Mouse (Mus musculus) large intestine, adult 2 months (tissue): ENCODE results near the gene Olfr294. TPM values are rescaled to one million over a fixed set of nuclear protein-coding genes. Genes with fewer than 3 reads are reported as not detected.

Experiments used
- DNase-seq: peaks from one replicate; pipeline ENCODE4 v3.0.0-alpha.2; 2012; ENCODE audit warnings: low read depth, low spot score
- WGBS: fragments of 180-500 bp; shearing (Covaris S2); methylation state at CpG from one replicate; pipeline ENCODE4 v1.1.7; 2018; 5-methylcytosine and 5-hydroxymethylcytosine counted together
- polyA plus RNA-seq: library from polyadenylated mRNA; depleted of rRNA; stranded (reverse); fragments of >200 nt; gene quantifications from 2 replicates; pipeline ENCODE4 v1.2.3, GENCODE M21; 2012; rRNA removed

Gene Olfr294
- polyA plus RNA-seq, result not detected in 2 replicates

DNA sequence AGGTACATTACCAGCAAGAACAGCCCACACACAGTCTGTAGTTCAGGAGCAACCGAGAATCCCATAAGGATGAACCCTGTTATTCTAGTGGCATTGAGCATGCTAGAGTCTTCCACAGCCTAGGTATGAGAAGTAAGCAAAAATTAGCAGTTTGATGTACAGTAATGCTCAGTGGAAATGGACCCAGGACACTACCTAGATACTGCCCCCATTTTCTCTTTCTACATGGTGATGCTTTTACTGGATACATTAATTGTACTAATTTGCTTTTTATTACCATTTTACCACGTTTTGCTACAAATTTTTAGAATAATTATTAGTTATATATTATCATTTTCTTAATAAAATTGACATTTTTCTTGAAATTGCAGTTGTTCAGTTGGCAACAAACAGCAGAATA is at the start of gene Olfr294:
TSS of gene Olfr294 (minus strand) at position 101 of the 400 bp plus-strand sequence.
- DNase-seq, result no peak
- 44% methylated on average over 2 of the region's 2 CpGs for WGBS

DNA sequence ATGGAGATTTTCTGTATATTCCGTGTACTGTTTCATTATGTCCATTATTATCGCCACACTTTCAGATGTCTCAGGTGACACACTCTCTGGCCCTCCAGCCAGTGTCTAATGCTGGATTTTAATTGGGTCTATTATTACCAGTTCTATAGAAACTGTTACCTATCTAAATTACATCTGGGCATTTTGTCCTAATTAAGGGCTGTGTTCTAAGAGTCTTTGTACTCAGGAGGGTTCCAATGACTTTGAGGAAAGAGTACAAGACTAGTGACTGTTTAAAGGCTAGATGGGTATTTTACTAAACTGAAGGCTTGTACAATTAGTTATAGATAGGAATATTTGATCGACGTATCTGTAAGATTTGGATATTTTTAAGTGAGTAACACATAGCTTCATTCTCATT is 32.3 kb upstream of the Olfr294 start, which contains the start of gene Olfr293:
TSS of gene Olfr293 (plus strand) at position 301 of the 400 bp plus-strand sequence.
- no peak for DNase-seq
- WGBS, result 95% methylated on average over 4 of the region's 4 CpGs

DNA sequence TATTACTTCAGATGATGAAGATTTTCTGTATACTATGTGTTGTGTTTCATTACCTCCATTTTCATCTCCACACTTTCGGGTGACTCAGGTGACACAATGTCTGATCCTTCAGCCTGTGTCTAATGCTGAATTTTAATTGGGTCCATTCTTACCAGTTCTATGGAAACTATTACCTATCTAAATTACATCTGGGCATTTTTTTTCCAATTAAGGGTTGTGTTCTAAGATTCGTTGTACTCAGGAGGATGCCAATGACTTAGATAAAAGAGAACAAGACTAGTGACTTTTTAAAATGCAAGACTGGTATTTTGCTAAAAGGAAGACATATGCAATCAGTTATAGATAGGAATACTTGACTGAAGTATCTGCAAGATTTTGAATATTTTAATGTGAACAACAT is 32.9 kb downstream of the Olfr294 start, which contains the start of gene Olfr295:
TSS of gene Olfr295 (plus strand) at position 301 of the 400 bp plus-strand sequence.
- 71% methylated on average over 2 of the region's 2 CpGs for WGBS
- DNase-seq, result no peak

Other genes starting within 250 kb of the Olfr294 start
- gene Olfr305, start 249.7 kb downstream of the Olfr294 start, polyA plus RNA-seq, result not detected in 2 replicates
- gene Olfr304, start 230.0 kb downstream of the Olfr294 start, polyA plus RNA-seq, result not detected in 2 replicates
- gene Olfr303, start 218.9 kb downstream of the Olfr294 start, polyA plus RNA-seq, result not detected in 2 replicates
- gene Olfr301, start 212.8 kb downstream of the Olfr294 start, polyA plus RNA-seq, result not detected in 2 replicates
- not detected in 2 replicates for gene Olfr299, start 156.7 kb downstream of the Olfr294 start, polyA plus RNA-seq
- not detected in 2 replicates for gene Olfr298, start 124.2 kb downstream of the Olfr294 start, polyA plus RNA-seq
- not detected in 2 replicates for gene Olfr297, start 96.7 kb downstream of the Olfr294 start, polyA plus RNA-seq
- gene Olfr295, start 32.8 kb downstream of the Olfr294 start, polyA plus RNA-seq, result not detected in 2 replicates
- not detected in 2 replicates for gene Olfr293, start 32.4 kb upstream of the Olfr294 start, polyA plus RNA-seq
- gene Olfr292, start 71.7 kb upstream of the Olfr294 start, polyA plus RNA-seq, result not detected in 2 replicates
- 0.05 and 0.10 TPM in 2 replicates for gene Folh1, start 159.3 kb upstream of the Olfr294 start, polyA plus RNA-seq
- gene Vmn2r77, start 178.4 kb upstream of the Olfr294 start, polyA plus RNA-seq, result not detected in 2 replicates